Mouse (Mus musculus) midbrain, embryonic 11.5 days (tissue): ENCODE measurements at regions not wholly inside any gene's neighbourhood (a gene's known extent, or its start where the extent isn't known, plus 50 kb on each side); places are given as distances from the start of the nearest gene placed in this dataset.
"Not testable (repeated sequence)": the region's sequence is repeated elsewhere in the genome, so short reads cannot be mapped to it uniquely, and the experiment has no call there.

Experiments
- ATAC-seq: fragments of 200-750 bp; cut with Nextera tagmentation; 2 replicates; pipeline ENCODE4 v1.8.0; 2017; ENCODE audit warnings: moderate TSS enrichment, moderate library complexity; ENCODE audit not compliant: low FRiP score
- DNase-seq: peaks from one replicate; pipeline ENCODE4 v3.0.0; 2015; ENCODE audit warnings: low spot score; ENCODE audit errors: missing footprints
- H3K27ac ChIP-seq: fragments of 300-500 bp; sonication (generic); 2 replicates; pipeline ENCODE4 v1.5.1; 2014; ENCODE audit warnings: low read depth, low read length
- H3K27me3 ChIP-seq: fragments of 300-500 bp; sonication (generic); 2 replicates; pipeline ENCODE4 v1.6.1; 2014; ENCODE audit warnings: mild to moderate bottlenecking, low read length, moderate library complexity, mixed read lengths; ENCODE audit not compliant: control insufficient read depth, insufficient read depth
- H3K36me3 ChIP-seq: fragments of 300-500 bp; sonication (generic); 2 replicates; pipeline ENCODE4 v1.6.1; 2014; ENCODE audit warnings: mild to moderate bottlenecking, low read length, moderate library complexity, mixed read lengths; ENCODE audit not compliant: control insufficient read depth, insufficient read depth
- H3K4me1 ChIP-seq: fragments of 300-500 bp; sonication (generic); 2 replicates; pipeline ENCODE4 v1.6.1; 2014; ENCODE audit warnings: low read length; ENCODE audit not compliant: control insufficient read depth, insufficient read depth
- H3K4me2 ChIP-seq: fragments of 300-500 bp; sonication (generic); 2 replicates; pipeline ENCODE4 v1.6.1; 2014; ENCODE audit warnings: mild to moderate bottlenecking, moderate library complexity
- H3K4me3 ChIP-seq: fragments of 300-500 bp; sonication (generic); 2 replicates; pipeline ENCODE4 v1.5.1; 2014; ENCODE audit warnings: low read depth, low read length
- H3K9ac ChIP-seq: fragments of 300-500 bp; sonication (generic); 2 replicates; pipeline ENCODE4 v1.6.1; 2014; ENCODE audit warnings: low read length
- H3K9me3 ChIP-seq: fragments of 300-500 bp; sonication (generic); 2 replicates; pipeline ENCODE4 v1.6.1; 2016; ENCODE audit warnings: low read length; ENCODE audit not compliant: control insufficient read depth
- WGBS: fragments of 180-500 bp; shearing (Covaris S2); extraction: QIAGEN DNeasy Blood & Tissue Kit; methylation state at CpG from one replicate; pipeline ENCODE4 v1.1.7; 2014; 5-methylcytosine and 5-hydroxymethylcytosine counted together

DNA sequence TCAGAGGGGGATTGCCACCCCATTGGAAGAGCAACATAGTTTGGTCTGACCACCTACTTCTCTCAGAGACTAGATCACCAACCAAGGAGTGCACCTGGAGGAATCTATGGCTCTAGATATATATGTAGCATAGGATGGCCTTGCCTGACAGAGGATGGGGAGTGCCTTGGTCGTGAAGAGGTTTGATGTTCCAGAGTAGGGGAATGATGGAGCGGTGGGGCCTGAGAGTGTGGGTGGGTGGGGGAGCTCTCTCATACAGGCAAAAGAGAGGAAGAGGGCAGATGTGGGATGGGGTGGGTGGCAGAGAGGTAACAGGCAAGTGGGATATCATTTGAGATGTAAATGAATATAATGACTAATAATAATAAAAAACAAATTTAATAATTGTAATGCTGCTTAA lies 874.0 kb downstream of the Amy2a5 start:
- no peak for DNase-seq
- Histone ChIP-seq H3K27ac (no peak overlapping the region), H3K27me3 (no peaks in the 10 kb centered on the region), H3K4me1 (no peaks in the 10 kb centered on the region), H3K4me3 (no peak overlapping the region), H3K36me3 (no peaks in the 10 kb centered on the region), H3K4me2 (no peak overlapping the region), H3K9me3 (no peaks in the 10 kb centered on the region), H3K9ac (no peak overlapping the region)
- WGBS: 88% methylated on average over 2 of the region's 2 CpGs
- ATAC-seq: no peak

DNA sequence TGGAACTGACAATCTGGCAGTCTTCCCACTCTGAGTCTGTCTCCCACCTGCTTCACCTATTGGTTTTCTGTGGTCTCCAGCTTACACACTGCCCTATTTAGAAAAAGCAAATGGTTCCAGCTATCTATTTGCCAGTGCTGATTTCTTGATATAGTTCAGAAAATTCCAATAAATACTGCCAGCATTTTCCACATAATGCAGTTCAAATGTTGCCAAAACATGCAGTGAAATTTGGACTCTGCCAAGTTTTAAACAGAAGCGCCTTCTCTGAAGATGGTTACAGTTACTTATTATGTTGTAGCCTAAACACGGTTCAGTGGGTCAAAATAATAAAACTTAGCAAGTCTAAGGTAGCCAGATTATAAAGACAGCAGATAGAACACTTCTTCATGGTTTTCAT lies 912.8 kb downstream of the Amy2a5 start:
- Histone ChIP-seq H3K27me3 (no peaks in the 10 kb centered on the region), H3K4me3 (no peak overlapping the region), H3K4me2 (no peak overlapping the region), H3K9me3 (no peaks in the 10 kb centered on the region), H3K9ac (no peak overlapping the region), H3K27ac (no peak overlapping the region), H3K36me3 (no peaks in the 10 kb centered on the region), H3K4me1 (no peaks in the 10 kb centered on the region)
- no peak for DNase-seq
- no peak for ATAC-seq
- WGBS: 85% methylated on average over 2 of the region's 2 CpGs

GRCm38 (mm10) chr3:112331171-112331570 lies 927.5 kb downstream of the Amy2a5 start:
- H3K27ac ChIP-seq: no peak overlapping the region
- no peak overlapping the region for H3K9ac ChIP-seq
- no peak for DNase-seq
- no peak for ATAC-seq
- 87% methylated on average over 4 of the region's 4 CpGs for WGBS
- no peaks in the 10 kb centered on the region for H3K4me1 ChIP-seq
- no peaks in the 10 kb centered on the region for H3K27me3 ChIP-seq
- no peaks in the 10 kb centered on the region for H3K36me3 ChIP-seq
- no peak overlapping the region for H3K4me3 ChIP-seq
- no peaks in the 10 kb centered on the region for H3K9me3 ChIP-seq
- no peak overlapping the region for H3K4me2 ChIP-seq

- DNase-seq (no peak), ATAC-seq (peak; percentile 48; the same call in 1 of the 2 replicates)
- Histone ChIP-seq H3K27ac (no peak overlapping the region), H3K36me3 (no peaks in the 10 kb centered on the region), H3K4me2 (no peak overlapping the region), H3K9ac (no peak overlapping the region), H3K27me3 (no peaks in the 10 kb centered on the region), H3K4me3 (no peak overlapping the region), H3K4me1 (no peaks in the 10 kb centered on the region), H3K9me3 (no peaks in the 10 kb centered on the region)
- 85% methylated on average over 2 of the region's 2 CpGs for WGBS
These were observed 933.3 kb downstream of the Amy2a5 start for GRCm38 (mm10) chr3:112325348-112325747.

GRCm38 (mm10) chr3:112321196-112321595 lies 937.4 kb downstream of the Amy2a5 start:
- not testable (repeated sequence) for H3K9ac ChIP-seq, H3K4me3 ChIP-seq, ATAC-seq, H3K9me3 ChIP-seq, H3K4me2 ChIP-seq, DNase-seq, H3K4me1 ChIP-seq, H3K27me3 ChIP-seq, H3K27ac ChIP-seq, H3K36me3 ChIP-seq
- WGBS: 92% methylated on average over 11 of the region's 11 CpGs

- H3K27me3 ChIP-seq: no peaks in the 10 kb centered on the region
- WGBS: 72% methylated on average over 2 of the region's 2 CpGs
- no peaks in the 10 kb centered on the region for H3K4me1 ChIP-seq
- H3K9ac ChIP-seq: no peak overlapping the region
- no peak for DNase-seq
- no peaks in the 10 kb centered on the region for H3K9me3 ChIP-seq
- H3K4me2 ChIP-seq: no peak overlapping the region
- H3K27ac ChIP-seq: no peak overlapping the region
- no peaks in the 10 kb centered on the region for H3K36me3 ChIP-seq
- H3K4me3 ChIP-seq: no peak overlapping the region
- ATAC-seq: peak; percentile 78
These were observed 979.7 kb downstream of the Amy2a5 start for GRCm38 (mm10) chr3:112278785-112279430.

DNA sequence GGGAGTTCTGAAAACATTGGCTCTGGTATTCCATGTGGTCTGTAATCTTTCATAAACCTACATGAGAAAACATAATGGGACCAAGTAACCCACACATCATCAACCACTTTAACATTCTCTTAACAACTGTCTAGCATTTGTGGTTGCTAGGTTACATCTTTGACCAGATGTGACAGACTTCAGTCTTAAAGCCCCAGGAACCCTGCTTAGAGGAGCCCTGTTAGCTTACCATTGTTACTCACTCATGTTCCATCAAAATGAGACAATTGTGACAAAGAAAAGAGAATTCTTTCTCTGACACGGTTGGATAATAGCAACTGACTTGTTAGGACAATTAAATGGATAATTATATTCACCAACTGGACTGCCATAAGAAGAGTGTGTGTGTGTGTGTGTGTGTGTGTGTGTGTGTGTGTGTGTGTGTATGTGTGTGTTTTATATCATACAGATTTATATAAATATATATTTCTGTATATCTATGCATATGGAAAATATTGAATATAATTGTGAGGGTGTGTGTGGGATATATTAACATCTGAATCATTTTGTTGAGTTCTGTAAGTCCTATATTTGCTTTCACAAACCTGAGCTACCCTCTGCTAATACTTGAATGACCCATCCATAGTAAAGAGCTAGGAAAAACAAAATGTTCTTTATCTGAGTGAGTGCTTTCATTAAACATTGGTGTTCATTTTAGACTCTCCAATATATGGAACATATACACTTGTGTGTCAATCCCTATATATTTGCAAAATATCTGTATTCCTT lies 997.1 kb downstream of the Amy2a5 start:
- H3K27me3 ChIP-seq: peaks cover 7% of the 10 kb centered on the region
- ATAC-seq: peak; percentile 94
- no peak overlapping the region for H3K9ac ChIP-seq
- H3K4me3 ChIP-seq: no peak overlapping the region
- peak; percentile 84 for DNase-seq
- H3K9me3 ChIP-seq: no peaks in the 10 kb centered on the region
- no peak overlapping the region for H3K4me2 ChIP-seq
- no peak overlapping the region for H3K27ac ChIP-seq
- WGBS: 12% methylated on average over 1 of the region's 1 CpGs
- no peaks in the 10 kb centered on the region for H3K36me3 ChIP-seq
- peaks cover 6% of the 10 kb centered on the region; the same call in 1 of the 2 replicates for H3K4me1 ChIP-seq

GRCm38 (mm10) chr3:112242986-112243385 lies 1015.7 kb downstream of the Amy2a5 start:
- H3K27ac ChIP-seq, H3K9ac ChIP-seq, H3K27me3 ChIP-seq, H3K9me3 ChIP-seq, H3K4me3 ChIP-seq, DNase-seq, H3K4me1 ChIP-seq, H3K4me2 ChIP-seq, H3K36me3 ChIP-seq, ATAC-seq: not testable (repeated sequence)
- 87% methylated on average over 2 of the region's 2 CpGs for WGBS

DNA sequence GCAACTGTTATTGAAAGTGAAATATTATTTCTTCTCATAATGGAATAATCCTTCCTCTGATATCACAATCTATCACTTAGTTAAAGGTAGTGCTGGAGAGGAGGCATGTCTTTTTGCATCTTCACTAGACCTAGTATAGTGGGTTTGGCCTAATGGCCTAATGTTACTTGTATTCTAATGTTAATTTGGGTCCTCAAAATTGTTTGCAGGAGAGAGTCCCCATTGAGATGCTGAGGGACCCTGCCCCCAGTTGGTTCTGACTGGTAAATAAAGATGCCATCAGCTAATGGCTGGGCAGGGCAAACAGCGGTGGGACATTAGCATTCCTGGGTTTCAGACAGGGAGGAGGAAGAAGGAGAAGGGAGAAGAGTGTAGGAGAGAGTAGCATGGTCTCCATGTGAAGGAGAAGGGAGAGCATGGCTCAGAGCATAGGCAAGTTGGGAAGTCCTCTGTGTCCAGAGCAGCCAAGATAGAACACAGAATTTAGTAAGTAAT lies 1019.0 kb downstream of the Amy2a5 start:
- ATAC-seq: no peak
- WGBS: 5% methylated on average over 1 of the region's 1 CpGs

More for the DNA sequence above, 1019.0 kb downstream of the Amy2a5 start:
- no peak for DNase-seq
- H3K4me3 ChIP-seq: no peak overlapping the region
- no peaks in the 10 kb centered on the region for H3K36me3 ChIP-seq
- no peaks in the 10 kb centered on the region for H3K27me3 ChIP-seq
- H3K27ac ChIP-seq: no peak overlapping the region
- H3K9ac ChIP-seq: no peak overlapping the region
- H3K9me3 ChIP-seq: no peaks in the 10 kb centered on the region
- no peaks in the 10 kb centered on the region for H3K4me1 ChIP-seq
- no peak overlapping the region for H3K4me2 ChIP-seq
